Mouse (Mus musculus) hindbrain, embryonic 16.5 days (tissue): Measurements from ENCODE around the gene Zfp217. TPM values are rescaled to one million over a fixed set of nuclear protein-coding genes. Genes with fewer than 3 reads are reported as not detected.
A peak's percentile ranks its signal among the peaks of the same experiment; 100 is the strongest.

ENCODE experiments used
- ATAC-seq: fragments of 200-750 bp; cut with Nextera tagmentation; 2 replicates; pipeline ENCODE4 v1.8.0; 2017; ENCODE audit warnings: moderate TSS enrichment, moderate library complexity
- H3K27ac ChIP-seq: fragments of 300-500 bp; sonication (generic); 2 replicates; pipeline ENCODE4 v1.5.1; 2014; ENCODE audit warnings: low read depth, mild to moderate bottlenecking, control low read depth, low read length, moderate library complexity
- H3K27me3 ChIP-seq: fragments of 300-500 bp; sonication (generic); replicated peaks from 2 replicates; pipeline ENCODE4 v1.6.1; 2014; ENCODE audit warnings: low read length; ENCODE audit not compliant: control insufficient read depth, insufficient read depth
- H3K36me3 ChIP-seq: fragments of 300-500 bp; sonication (generic); 2 replicates; pipeline ENCODE4 v1.6.1; 2014; ENCODE audit warnings: mild to moderate bottlenecking, low read length, moderate library complexity, mixed read lengths; ENCODE audit not compliant: control insufficient read depth, insufficient read depth
- H3K4me1 ChIP-seq: fragments of 300-500 bp; sonication (generic); 2 replicates; pipeline ENCODE4 v1.6.1; 2014; ENCODE audit warnings: low read depth, low read length; ENCODE audit not compliant: control insufficient read depth, insufficient read depth
- H3K4me2 ChIP-seq: fragments of 300-500 bp; sonication (generic); 2 replicates; pipeline ENCODE4 v1.6.1; 2014; ENCODE audit warnings: mild to moderate bottlenecking, low read length, control low read depth, moderate library complexity
- H3K4me3 ChIP-seq: fragments of 300-500 bp; sonication (generic); 2 replicates; pipeline ENCODE4 v1.5.1; 2014; ENCODE audit warnings: mild to moderate bottlenecking, low read length, control low read depth, moderate library complexity
- H3K9ac ChIP-seq: fragments of 300-500 bp; sonication (generic); 2 replicates; pipeline ENCODE4 v1.6.1; 2014; ENCODE audit warnings: low read depth, mild to moderate bottlenecking, control low read depth, low read length, moderate library complexity
- H3K9me3 ChIP-seq: fragments of 300-500 bp; sonication (generic); 2 replicates; pipeline ENCODE4 v1.6.1; 2014; ENCODE audit warnings: mild to moderate bottlenecking, low read length, moderate library complexity; ENCODE audit not compliant: control insufficient read depth
- WGBS: fragments of 180-500 bp; shearing (Covaris S2); extraction: QIAGEN DNeasy Blood & Tissue Kit; methylation state at CpG from one replicate; pipeline ENCODE4 v1.1.7; 2014; 5-methylcytosine and 5-hydroxymethylcytosine counted together
- polyA plus RNA-seq: library from polyadenylated mRNA; unstranded; fragments of >200 nt; fragmentation: Nextera tagmentation; extraction: Ambion mirVana; gene quantifications from 2 replicates; pipeline ENCODE4 v1.2.1, GENCODE M21; 2015

Gene Zfp217
- polyA plus RNA-seq, 1 experiment from 2014 or later, result 1.0 TPM

DNA sequence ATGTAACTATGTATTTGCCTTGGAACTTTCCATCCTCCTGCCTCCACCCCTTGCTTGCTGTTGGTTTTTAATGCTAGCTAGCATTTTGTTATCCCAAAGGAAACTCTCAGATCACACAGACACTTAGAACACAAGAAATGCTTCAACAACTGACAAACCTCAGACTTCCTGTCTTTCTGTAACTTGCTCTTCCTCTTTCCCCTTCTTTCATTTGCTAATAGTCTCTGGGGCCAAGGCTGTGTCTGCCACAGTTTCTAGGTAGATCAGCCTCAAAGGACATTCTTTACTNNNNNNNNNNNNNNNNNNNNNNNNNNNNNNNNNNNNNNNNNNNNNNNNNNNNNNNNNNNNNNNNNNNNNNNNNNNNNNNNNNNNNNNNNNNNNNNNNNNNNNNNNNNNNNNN, 21.2 kb upstream of the Zfp217 start:
- no peak overlapping the region for H3K4me3 ChIP-seq
- H3K4me2 ChIP-seq, result no peak overlapping the region
- H3K36me3 ChIP-seq, result no peaks in the 10 kb centered on the region
- no peaks in the 10 kb centered on the region for H3K27me3 ChIP-seq
- ATAC-seq, result no peak
- no peak overlapping the region for H3K9ac ChIP-seq
- H3K9me3 ChIP-seq, result no peaks in the 10 kb centered on the region
- H3K27ac ChIP-seq, result no peak overlapping the region
- H3K4me1 ChIP-seq, result no peaks in the 10 kb centered on the region

DNA sequence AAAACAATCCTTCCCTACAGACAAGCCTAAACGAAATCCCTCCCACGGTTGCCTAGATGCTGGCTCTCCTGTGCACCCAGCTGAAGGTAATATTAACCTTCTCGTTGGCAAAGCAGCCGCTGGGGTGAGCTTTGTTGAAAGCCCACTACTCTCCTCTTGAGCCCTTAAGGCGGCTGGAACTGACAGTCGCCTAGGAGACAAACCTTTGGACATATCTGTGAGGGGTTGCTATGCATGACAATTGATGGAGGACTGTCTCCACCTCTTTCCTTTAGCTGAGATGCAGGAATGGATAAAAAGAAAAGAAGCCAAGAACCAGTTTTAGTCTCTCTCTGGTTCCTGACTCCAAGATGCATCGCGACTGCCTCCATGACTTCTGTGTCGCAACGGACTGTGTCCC, 17.7 kb upstream of the Zfp217 start:
- no peaks in the 10 kb centered on the region for H3K9me3 ChIP-seq
- H3K9ac ChIP-seq, result no peak overlapping the region
- 74% methylated on average over 10 of the region's 10 CpGs for WGBS
- H3K4me3 ChIP-seq, result no peak overlapping the region
- no peak overlapping the region for H3K4me2 ChIP-seq
- H3K36me3 ChIP-seq, result no peaks in the 10 kb centered on the region
- no peaks in the 10 kb centered on the region for H3K4me1 ChIP-seq
- H3K27ac ChIP-seq, result no peak overlapping the region
- no peaks in the 10 kb centered on the region for H3K27me3 ChIP-seq
- no peak for ATAC-seq

DNA sequence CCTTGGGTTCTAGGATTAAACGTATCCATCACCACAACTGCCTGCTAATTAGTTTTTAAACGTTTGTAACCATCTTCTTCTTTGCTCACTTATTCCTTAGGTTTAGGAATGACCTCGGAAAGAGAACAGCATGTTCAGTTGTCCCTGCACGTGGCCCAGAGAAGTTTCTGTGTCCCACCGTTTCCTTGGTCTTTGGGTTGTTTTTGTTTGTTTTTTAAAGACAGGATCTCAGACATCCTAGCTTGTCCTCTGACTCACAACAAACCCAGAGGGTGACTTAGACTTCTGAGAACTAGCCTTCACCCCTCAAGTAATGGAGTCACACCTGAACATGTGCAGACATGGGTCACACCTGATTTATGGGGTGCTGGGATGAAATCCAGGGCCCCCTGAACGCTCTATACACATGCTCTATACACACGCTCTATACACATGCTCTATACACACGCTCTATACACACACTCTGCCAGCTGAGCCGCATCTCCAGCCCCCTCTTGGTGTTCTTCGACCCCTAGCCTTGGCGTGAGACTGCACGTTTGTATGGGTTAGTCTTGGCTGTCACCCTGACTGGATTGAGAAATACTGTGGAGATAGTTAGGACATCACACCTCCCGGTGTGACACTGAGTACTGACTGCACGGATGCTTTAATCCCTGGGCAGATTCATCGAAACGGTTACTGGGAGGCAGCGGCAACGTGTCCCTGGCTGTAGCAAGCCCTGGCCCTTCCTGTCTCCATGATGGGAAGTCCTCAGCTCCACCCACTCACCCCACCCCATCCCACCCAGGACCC, 16.0 kb upstream of the Zfp217 start:
- H3K4me3 ChIP-seq, result no peak overlapping the region
- H3K4me1 ChIP-seq, result no peaks in the 10 kb centered on the region
- H3K36me3 ChIP-seq, result no peaks in the 10 kb centered on the region
- no peaks in the 10 kb centered on the region for H3K9me3 ChIP-seq
- no peaks in the 10 kb centered on the region for H3K27me3 ChIP-seq
- WGBS, result 88% methylated on average over 18 of the region's 18 CpGs
- H3K4me2 ChIP-seq, result no peak overlapping the region
- ATAC-seq, result no peak
- no peak overlapping the region for H3K9ac ChIP-seq
- H3K27ac ChIP-seq, result no peak overlapping the region

DNA sequence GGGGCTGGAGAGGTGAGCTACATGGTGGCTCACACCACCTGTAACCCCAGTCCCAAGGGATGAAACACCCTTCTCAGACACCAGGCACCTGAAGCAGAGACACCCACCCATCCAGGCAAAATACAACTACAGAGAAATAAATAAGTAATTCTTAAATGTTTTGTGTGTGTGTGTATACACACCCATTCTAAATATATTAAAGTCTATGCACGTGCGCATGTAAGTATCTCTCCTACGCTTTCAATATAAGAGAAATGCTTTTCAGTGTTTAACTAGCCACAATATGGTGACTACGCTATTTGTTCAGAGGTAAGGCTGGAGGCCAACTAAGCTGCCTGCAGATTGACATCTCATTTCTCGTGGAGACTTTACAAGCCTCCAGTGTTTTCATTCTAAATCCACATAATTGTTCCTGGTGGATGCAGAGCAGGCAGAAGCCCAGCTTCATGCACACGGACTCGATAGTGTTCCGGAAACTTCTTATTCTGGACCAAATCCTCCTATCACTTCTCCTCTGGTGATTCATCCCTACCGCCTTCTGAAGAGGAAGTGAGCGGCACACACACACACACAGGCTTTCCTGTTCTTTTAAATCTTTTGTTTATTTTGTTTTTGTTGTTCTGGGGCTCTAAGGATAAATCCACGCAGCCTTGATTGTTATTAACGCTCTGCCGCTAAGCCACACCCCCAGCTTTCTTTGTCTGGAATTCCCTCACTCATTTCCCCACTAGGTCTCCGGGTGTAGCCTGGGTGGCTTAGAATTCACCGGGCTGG, 12.1 kb upstream of the Zfp217 start:
- H3K27ac ChIP-seq, result no peak overlapping the region
- no peaks in the 10 kb centered on the region for H3K36me3 ChIP-seq
- H3K9me3 ChIP-seq, result no peaks in the 10 kb centered on the region
- H3K27me3 ChIP-seq, result no peaks in the 10 kb centered on the region
- 48% methylated on average over 15 of the region's 15 CpGs for WGBS
- no peak overlapping the region for H3K4me3 ChIP-seq
- H3K4me2 ChIP-seq, result peak overlapping the region; percentile 27
- peaks cover under 1% of the 10 kb centered on the region for H3K4me1 ChIP-seq
- H3K9ac ChIP-seq, result no peak overlapping the region
- no peak for ATAC-seq

DNA sequence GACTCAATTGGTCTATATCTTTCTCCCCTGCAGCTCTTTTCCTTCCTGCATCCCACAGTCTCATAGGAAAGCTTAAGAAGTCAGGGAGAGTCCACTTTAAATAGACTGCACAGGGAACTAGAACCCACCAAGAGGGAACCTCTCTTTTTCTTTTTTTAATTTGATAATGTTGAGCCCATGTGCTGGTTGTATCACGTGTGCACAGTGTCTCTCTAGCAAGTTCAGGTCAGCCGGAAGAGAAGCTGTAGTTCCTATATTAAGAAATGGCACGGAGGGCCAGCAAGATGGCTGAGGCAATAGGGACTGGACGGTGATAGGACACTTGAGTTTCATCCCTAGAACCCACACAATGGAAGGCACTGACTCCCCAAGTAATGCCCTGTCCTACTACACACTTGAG, 11.1 kb upstream of the Zfp217 start:
- 87% methylated on average over 4 of the region's 4 CpGs for WGBS
- H3K9ac ChIP-seq, result no peak overlapping the region
- H3K4me1 ChIP-seq, result peaks cover 4% of the 10 kb centered on the region
- ATAC-seq, result no peak
- no peak overlapping the region for H3K27ac ChIP-seq
- H3K4me3 ChIP-seq, result no peak overlapping the region
- no peaks in the 10 kb centered on the region for H3K36me3 ChIP-seq
- no peaks in the 10 kb centered on the region for H3K27me3 ChIP-seq
- no peak overlapping the region for H3K4me2 ChIP-seq
- no peaks in the 10 kb centered on the region for H3K9me3 ChIP-seq

DNA sequence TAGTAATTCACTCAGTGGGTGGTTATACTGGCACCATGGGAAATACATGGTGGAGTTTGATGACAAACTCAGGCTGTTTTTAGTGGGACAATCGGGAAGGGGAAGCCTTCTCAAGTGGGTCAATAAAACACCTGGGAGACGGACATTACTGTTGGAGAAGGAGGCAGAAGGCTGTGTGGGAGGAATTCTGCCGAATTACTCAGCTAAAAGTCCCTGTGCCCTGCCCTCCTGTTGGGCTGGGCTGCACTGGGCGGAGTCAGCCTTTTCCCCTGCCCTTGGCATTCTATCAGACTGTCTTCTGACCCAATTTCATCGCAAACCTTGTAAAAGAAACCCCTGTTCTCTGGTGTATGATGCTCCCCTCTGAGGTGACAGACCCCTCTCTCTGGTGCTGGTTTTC, 10.3 kb upstream of the Zfp217 start:
- H3K4me1 ChIP-seq, result peaks cover 9% of the 10 kb centered on the region
- H3K27ac ChIP-seq, result no peak overlapping the region
- H3K4me3 ChIP-seq, result no peak overlapping the region
- no peaks in the 10 kb centered on the region for H3K9me3 ChIP-seq
- no peak overlapping the region for H3K9ac ChIP-seq
- H3K4me2 ChIP-seq, result no peak overlapping the region
- no peak for ATAC-seq
- no peaks in the 10 kb centered on the region for H3K36me3 ChIP-seq
- WGBS, result 48% methylated on average over 5 of the region's 5 CpGs
- no peaks in the 10 kb centered on the region for H3K27me3 ChIP-seq

DNA sequence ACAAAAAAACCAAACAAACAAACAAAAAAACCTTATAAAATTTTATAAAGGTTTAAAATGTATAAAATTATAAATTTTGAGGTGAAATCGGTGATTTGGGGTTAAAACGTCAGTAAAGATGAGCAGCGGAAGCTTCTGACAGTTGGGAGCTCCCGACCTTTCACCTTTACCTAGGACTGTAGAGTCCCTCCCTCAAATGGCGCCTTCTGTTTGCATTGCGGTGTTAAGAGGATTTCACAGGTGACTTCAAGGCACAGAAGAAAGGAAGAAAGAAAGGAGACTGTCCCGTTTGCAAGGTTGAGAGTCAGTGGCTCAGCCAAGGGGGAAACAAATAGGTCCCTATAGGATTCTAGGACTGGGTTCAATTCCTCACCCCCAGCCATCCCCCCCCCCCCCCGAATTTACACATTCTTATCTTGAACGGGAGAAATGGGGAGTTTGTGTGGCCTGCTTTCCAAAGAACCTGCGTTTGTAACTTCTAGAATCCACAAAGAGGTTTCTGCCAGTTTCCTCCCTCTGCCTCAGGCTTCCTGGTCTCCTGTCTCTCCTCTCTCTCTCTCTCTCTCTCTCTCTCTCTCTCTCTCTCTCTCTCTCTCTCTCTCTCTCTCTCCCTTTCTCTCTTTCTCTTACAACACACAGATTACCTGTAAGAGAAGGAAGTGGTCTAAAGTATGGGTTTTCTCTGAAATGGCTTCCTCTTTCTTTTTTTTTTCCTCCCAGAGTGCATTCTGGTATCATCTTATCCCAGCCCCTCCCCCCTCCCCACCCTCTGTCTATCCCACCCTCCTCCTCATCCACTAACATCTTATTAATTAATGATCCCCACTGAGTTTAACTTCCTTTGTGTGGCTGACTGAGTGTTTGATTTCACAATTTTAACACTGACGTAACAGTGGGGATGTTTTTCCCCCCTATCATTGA, 9.6 kb upstream of the Zfp217 start:
- Histone ChIP-seq H3K9ac (no peak overlapping the region), H3K4me1 (peaks cover 10% of the 10 kb centered on the region), H3K27ac (no peak overlapping the region), H3K9me3 (no peaks in the 10 kb centered on the region), H3K27me3 (no peaks in the 10 kb centered on the region), H3K4me3 (no peak overlapping the region), H3K4me2 (no peak overlapping the region), H3K36me3 (no peaks in the 10 kb centered on the region)
- ATAC-seq, result no peak
- WGBS, result 49% methylated on average over 11 of the region's 11 CpGs

DNA sequence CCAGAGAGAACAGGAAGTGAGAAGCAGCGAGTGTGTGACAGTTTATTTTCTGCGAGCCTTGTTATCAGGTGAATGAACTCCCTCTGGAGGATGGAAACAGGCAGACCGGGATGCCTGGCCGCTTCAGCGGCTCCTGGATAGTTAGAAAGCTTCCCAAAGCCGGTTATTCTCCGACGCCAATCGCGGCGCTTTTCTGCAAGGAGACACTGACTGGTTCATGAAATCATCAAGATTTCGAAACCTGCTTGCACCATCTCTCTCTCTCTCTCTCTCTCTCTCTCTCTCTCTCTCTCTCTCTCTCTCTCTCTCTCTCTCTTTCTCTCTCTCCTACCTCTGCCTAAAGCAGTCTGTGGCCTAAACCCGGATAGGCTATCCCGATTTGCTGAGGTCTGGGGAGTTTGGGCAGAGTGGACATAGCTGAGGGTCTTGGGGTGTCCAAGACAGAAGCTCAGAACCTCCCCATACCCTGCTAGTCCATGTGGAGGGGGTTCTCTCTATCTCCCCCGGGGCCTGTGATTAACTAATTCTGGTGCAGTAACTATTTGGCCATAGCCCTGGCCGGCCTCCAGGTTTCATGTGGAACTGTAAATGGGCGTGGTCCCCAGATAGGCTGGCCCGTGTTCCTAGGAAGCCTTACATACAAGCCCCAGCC, 7.3 kb upstream of the Zfp217 start:
- ATAC-seq, result no peak; the same call in 1 of the 2 replicates
- H3K36me3 ChIP-seq, result no peaks in the 10 kb centered on the region
- H3K4me1 ChIP-seq, result peaks cover 10% of the 10 kb centered on the region
- peak overlapping the region; percentile 68 for H3K4me2 ChIP-seq
- H3K27ac ChIP-seq, result no peak overlapping the region; the same call in 1 of the 2 replicates
- peak overlapping the region; percentile 42 for H3K4me3 ChIP-seq
- H3K9ac ChIP-seq, result peak overlapping the region; percentile 57
- no peaks in the 10 kb centered on the region; the same call in 1 of the 2 replicates for H3K27me3 ChIP-seq
- H3K9me3 ChIP-seq, result no peaks in the 10 kb centered on the region
- 8% methylated on average over 18 of the region's 18 CpGs for WGBS
